Mouse (Mus musculus) erythroblast, embryonic 14.5 days (primary cell): Measurements from ENCODE around the gene Helz. TPM values are rescaled to one million over a fixed set of nuclear protein-coding genes. Genes with fewer than 3 reads are reported as not detected.

Source experiments
- H3K27me3 ChIP-seq: 2 replicates; pipeline ENCODE4 v1.6.1; 2012; ENCODE audit warnings: inconsistent platforms; ENCODE audit not compliant: control insufficient read depth
- H3K36me3 ChIP-seq: 2 replicates; pipeline ENCODE4 v1.6.1; 2012; ENCODE audit warnings: mild to moderate bottlenecking, inconsistent platforms; ENCODE audit not compliant: control insufficient read depth
- H3K4me1 ChIP-seq: 2 replicates; pipeline ENCODE4 v1.6.1; 2012; ENCODE audit warnings: inconsistent platforms; ENCODE audit not compliant: control insufficient read depth
- H3K4me3 ChIP-seq: replicated peaks from 2 replicates; pipeline ENCODE3; 2012; ENCODE audit warnings: moderate library complexity, mild to moderate bottlenecking, inconsistent platforms
- H3K9me3 ChIP-seq: 2 replicates; pipeline ENCODE4 v1.6.1; 2012; ENCODE audit warnings: low read length, inconsistent platforms, mixed read lengths; ENCODE audit not compliant: control insufficient read depth
- GATA1 ChIP-seq: IDR thresholded peaks from 2 replicates; pipeline ENCODE4 v1.6.1; 2012; ENCODE audit warnings: low read length, inconsistent platforms, mixed read lengths
- TAL1 ChIP-seq: IDR thresholded peaks from 3 replicates; pipeline ENCODE4 v1.6.1; 2012; ENCODE audit warnings: low read length, inconsistent platforms, mixed read lengths
- polyA plus RNA-seq: library from polyadenylated mRNA; stranded (reverse); fragments of >175 nt; gene quantifications from 2 replicates; pipeline ENCODE4 v1.2.3, GENCODE M21; 2012

Helz gene
- polyA plus RNA-seq, 1 experiment, result 4.3 TPM

DNA sequence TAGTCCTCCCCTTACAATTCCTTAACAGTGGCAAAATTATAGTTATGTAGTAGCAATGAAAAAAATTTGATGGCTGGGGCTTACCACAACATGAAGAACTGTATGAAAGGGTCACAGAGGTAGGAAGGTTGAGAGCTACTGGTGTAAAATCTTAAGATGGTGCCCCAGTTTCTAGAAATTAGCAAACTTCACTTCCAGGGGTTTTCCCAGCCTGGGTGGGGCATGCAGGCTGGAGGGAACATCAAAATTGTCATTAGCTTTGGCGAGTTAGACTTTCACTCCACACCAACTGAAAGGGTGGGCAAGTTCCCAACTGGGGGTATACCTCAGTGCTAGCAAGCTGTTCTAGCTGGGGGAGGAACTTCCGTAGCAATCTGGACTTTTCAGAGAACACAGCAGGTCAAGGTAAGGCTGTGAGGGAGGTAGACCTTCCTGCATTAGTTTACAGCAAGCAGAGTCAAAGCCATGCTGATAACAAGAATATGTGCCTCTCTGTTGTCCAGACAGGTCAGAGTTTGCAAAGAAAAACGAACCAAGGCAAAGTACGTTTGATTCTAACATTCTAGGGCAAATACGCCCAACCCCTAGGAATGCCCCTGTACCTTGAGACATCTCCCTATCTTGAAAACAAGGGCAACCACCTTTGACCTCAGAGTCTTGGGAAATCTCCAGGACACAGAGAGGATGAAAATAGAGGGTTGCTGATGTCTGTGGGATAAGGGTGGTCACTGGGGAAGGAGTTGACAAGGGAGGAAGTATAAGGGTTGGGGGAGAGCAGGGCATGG is 28.9 kb upstream of the Helz start:
- H3K4me3 ChIP-seq, result no peak overlapping the region
- H3K36me3 ChIP-seq, result no peaks in the 10 kb centered on the region
- H3K27me3 ChIP-seq, result no peaks in the 10 kb centered on the region
- no peaks in the 10 kb centered on the region for H3K9me3 ChIP-seq
- H3K4me1 ChIP-seq, result no peaks in the 10 kb centered on the region
- no peak for TF ChIP-seq GATA1
- TF ChIP-seq TAL1, result no peak

DNA sequence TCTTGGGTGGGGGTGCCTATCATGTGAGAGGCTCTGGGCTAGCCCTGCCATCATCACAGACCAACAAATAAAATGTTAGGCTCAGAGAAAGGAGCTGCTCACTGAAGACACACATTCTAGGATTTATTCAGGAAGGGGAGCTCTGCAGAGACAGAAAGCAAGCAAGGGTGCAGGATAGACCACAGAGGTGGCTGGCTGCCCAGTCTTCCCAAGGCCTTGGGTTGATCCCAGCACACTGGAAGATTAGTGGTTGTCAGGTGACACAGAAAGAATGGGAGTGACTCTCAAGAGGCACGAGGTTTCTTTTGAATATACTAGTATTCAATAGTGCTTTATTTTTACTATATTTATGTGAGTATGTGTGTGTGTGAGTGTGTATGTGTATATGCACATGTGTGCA is 26.6 kb upstream of the Helz start:
- Histone ChIP-seq H3K4me3 (no peak overlapping the region), H3K9me3 (no peaks in the 10 kb centered on the region), H3K36me3 (no peaks in the 10 kb centered on the region), H3K4me1 (no peaks in the 10 kb centered on the region), H3K27me3 (no peaks in the 10 kb centered on the region)
- TF ChIP-seq GATA1, result no peak
- no peak for TF ChIP-seq TAL1

DNA sequence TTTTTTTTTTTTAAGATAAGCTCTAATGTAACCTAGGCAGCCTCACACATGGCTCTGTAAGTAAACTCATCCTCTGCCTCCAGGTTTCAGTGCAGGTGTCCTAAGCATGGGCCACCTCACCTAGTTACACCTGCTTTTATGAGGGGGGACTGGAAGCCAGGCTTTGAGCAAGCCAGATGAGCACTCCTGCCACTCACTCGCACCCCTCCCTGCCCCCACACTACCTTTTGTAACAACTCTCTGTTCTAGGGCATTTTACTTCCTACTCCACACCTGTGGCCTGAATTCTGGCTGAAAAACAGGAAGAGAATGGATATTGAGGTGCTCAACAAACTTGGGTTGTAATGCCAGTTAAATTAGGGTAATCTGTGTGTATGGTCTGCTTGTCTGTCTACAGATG is 22.8 kb upstream of the Helz start:
- TF ChIP-seq TAL1 (no peak), GATA1 (no peak)
- Histone ChIP-seq H3K27me3 (no peaks in the 10 kb centered on the region), H3K4me3 (no peak overlapping the region), H3K9me3 (no peaks in the 10 kb centered on the region), H3K36me3 (no peaks in the 10 kb centered on the region), H3K4me1 (peaks cover 1% of the 10 kb centered on the region; the same call in 1 of the 2 replicates)

DNA sequence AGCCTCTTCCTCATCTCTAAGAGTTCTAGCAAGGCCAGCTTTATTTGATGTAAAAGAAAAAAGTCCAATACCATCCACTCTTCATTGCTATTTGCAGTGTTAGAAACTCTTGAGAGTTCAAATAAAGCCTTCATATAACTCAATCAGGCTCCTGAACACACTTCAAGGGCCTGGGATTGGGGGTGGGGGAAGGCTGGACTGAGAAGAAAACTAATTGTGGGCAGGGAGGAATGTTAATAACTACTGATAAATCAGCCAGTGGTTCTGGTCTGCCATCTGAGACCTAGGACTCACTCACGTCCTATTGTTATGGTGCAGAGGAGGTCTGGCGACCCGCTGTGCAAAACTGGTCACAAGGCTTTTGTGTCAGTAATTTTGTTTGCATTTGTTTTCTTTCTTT is 20.1 kb upstream of the Helz start:
- Histone ChIP-seq H3K27me3 (no peaks in the 10 kb centered on the region), H3K4me1 (peaks cover 10% of the 10 kb centered on the region), H3K9me3 (no peaks in the 10 kb centered on the region), H3K4me3 (no peak overlapping the region), H3K36me3 (no peaks in the 10 kb centered on the region)
- TF ChIP-seq TAL1 (no peak), GATA1 (no peak)

DNA sequence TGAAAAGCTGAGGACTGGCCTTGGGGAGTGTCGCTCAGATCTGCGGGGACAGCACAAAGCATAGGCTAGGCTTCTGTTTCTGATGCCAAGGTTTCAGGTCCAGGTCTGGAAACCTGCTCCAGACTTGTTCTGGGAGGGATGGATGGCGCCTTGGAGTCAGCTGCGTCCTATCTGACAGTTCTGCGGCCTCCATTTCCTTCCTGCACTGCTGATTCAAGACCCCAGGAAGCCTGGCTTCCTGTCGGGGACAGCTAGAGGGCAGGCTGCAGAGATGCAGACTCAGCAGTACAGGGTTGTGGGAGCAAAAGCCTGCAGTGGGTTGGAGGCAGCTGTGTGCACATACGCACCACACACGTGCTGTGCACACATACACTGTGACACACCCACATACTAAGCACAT is 18.4 kb upstream of the Helz start:
- peaks cover 10% of the 10 kb centered on the region for H3K4me1 ChIP-seq
- no peak overlapping the region for H3K4me3 ChIP-seq
- TF ChIP-seq GATA1 (no peak), TAL1 (no peak)

DNA sequence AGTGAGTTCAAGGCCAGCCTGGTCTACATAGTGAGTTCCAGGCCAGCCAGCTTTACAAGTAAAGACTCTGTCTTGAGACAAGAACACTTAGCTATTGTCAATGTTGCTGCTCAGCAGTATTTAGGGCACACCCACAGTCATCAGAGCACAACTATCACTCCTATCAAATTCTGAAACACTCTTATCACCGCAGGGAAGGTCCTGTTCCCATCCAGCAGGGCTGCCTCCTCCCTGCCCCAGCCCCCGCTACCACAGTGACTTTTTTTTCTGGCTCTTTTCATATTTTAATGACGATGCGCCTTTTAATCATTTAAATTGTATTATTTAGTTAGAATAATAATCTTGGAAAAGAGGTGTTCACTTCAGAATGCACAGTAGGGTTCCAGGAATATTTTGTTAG is 16.3 kb upstream of the Helz start:
- H3K4me1 ChIP-seq, result peaks cover 10% of the 10 kb centered on the region
- no peaks in the 10 kb centered on the region for H3K27me3 ChIP-seq
- no peak overlapping the region for H3K4me3 ChIP-seq
- H3K36me3 ChIP-seq, result no peaks in the 10 kb centered on the region
- no peaks in the 10 kb centered on the region for H3K9me3 ChIP-seq
- TF ChIP-seq GATA1 (no peak), TAL1 (no peak)

More for the DNA sequence above, 18.4 kb upstream of the Helz start:
- no peaks in the 10 kb centered on the region for H3K36me3 ChIP-seq
- no peaks in the 10 kb centered on the region for H3K9me3 ChIP-seq
- no peaks in the 10 kb centered on the region for H3K27me3 ChIP-seq

DNA sequence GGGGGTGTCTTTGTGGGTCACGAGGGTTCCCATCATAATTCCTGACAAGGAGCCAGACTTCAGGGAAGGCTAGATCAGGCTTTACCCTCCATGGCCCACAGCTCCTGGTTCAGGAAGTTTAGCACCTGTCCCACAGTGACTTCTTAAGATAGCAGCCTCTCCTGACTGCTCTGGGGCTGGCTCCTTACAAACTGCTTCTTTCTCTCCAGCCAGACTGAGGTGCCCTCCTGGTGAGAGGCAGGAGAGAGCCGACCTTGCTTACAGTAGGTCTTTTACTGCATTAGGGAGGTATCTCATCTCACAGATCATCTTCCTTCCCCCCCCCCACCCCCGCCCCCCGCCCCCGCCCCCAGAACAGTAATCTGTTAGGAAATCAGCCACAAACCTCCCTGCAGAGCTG is 15.5 kb upstream of the Helz start:
- H3K4me1 ChIP-seq, result peaks cover 10% of the 10 kb centered on the region

DNA sequence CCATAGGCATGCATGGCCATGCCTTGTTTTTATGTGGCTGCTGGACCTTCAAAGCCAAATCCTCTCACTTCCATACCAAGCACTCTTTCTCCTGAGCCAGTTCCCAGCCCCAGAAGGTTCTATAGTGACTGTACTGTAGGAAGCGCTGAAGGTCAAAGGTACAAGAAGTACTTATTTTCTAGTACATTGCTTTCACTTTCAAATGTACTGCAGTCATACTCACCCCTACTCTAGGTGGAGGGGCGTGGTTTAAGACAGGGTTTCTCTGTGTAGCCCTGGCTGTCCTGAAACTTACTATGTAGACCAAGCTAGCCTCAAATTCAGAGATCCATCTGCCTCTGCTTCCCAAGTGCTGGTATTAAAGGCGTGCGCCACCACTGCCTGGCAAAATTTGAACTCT is 8.7 kb upstream of the Helz start:
- TF ChIP-seq TAL1 (no peak), GATA1 (no peak)
- H3K4me3 ChIP-seq, result no peak overlapping the region
- H3K27me3 ChIP-seq, result 0 out of 2 replicates have a peak, but pooled peaks cover 2% of the 10 kb centered on the region
- no peaks in the 10 kb centered on the region for H3K9me3 ChIP-seq
- H3K4me1 ChIP-seq, result no peaks in the 10 kb centered on the region
- no peaks in the 10 kb centered on the region for H3K36me3 ChIP-seq

More for the DNA sequence above, 15.5 kb upstream of the Helz start:
- H3K27me3 ChIP-seq, result no peaks in the 10 kb centered on the region
- H3K9me3 ChIP-seq, result no peaks in the 10 kb centered on the region
- no peaks in the 10 kb centered on the region for H3K36me3 ChIP-seq
- H3K4me3 ChIP-seq, result no peak overlapping the region
- TF ChIP-seq GATA1 (no peak), TAL1 (no peak)

DNA sequence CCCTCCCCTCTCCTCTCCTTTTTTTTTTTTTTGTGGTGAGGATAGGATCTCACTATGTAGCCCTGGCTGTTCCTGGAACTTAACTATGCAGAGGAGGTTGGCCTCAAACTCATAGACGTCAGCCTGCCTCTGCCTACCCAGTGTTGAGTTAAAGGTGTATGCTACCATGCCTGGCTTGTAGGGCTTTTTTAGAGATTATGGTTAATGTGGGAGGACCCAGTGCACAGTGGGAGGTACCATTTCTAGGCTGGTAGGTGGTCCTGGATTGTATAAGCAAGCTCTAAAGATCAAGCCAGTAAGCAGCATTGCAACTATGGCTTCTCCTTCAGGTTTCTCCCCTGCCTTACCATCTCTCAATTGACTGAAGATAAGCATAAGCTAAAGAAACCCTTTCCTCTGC is 7.4 kb upstream of the Helz start:
- H3K36me3 ChIP-seq, result no peaks in the 10 kb centered on the region
- H3K27me3 ChIP-seq, result peaks cover 9% of the 10 kb centered on the region
- H3K4me1 ChIP-seq, result no peaks in the 10 kb centered on the region
- H3K9me3 ChIP-seq, result no peaks in the 10 kb centered on the region
- TF ChIP-seq TAL1 (no peak), GATA1 (no peak)
- H3K4me3 ChIP-seq, result no peak overlapping the region
